Mouse (Mus musculus) frontal cortex, postnatal 14 days (tissue): ENCODE measurements around the gene Gm30191.
A peak's percentile ranks its signal among the peaks of the same experiment; 100 is the strongest.
"Not testable (repeated sequence)": the region's sequence is repeated elsewhere in the genome, so short reads cannot be mapped to it uniquely, and the experiment has no call there.

Experiments used
- DNase-seq, 2 experiments: peaks; one replicate each; pipeline ENCODE4 v3.0.0; 2022; ENCODE audit warnings: low spot score in 2 of 2

The Gm30191 gene

GRCm38 (mm10) chr4:134251241-134252130 lies 4.8 kb downstream of the Gm30191 start:
- DNase-seq: peak in 1 of 2 experiments; percentile 34

- DNase-seq: no peak
These were observed 5.6 kb downstream of the Gm30191 start for GRCm38 (mm10) chr4:134252131-134252910.

GRCm38 (mm10) chr4:134252911-134253721 lies 6.4 kb downstream of the Gm30191 start:
- no peak for DNase-seq

GRCm38 (mm10) chr4:134253722-134254324 lies 7.1 kb downstream of the Gm30191 start, which contains the start of gene Grrp1:
Grrp1 (minus strand) TSS chr4:134254106.
- DNase-seq: no peak

- DNase-seq: no peak
These were observed 8.1 kb downstream of the Gm30191 start for GRCm38 (mm10) chr4:134254835-134255234.

GRCm38 (mm10) chr4:134255854-134256253 lies 9.1 kb downstream of the Gm30191 start:
- DNase-seq: no peak

GRCm38 (mm10) chr4:134256407-134257197 lies 9.9 kb downstream of the Gm30191 start:
- DNase-seq: no peak

- DNase-seq: no peak
These were observed 10.7 kb downstream of the Gm30191 start for GRCm38 (mm10) chr4:134257198-134258009.

GRCm38 (mm10) chr4:134258354-134258753 lies 11.6 kb downstream of the Gm30191 start:
- no peak for DNase-seq

GRCm38 (mm10) chr4:134263191-134263590 lies 16.5 kb downstream of the Gm30191 start:
- no peak for DNase-seq

GRCm38 (mm10) chr4:134265860-134266585 lies 19.3 kb downstream of the Gm30191 start:
- DNase-seq: no peak

- DNase-seq: no peak
These were observed 21.4 kb downstream of the Gm30191 start for GRCm38 (mm10) chr4:134268102-134268655.

GRCm38 (mm10) chr4:134269622-134270021 lies 22.9 kb downstream of the Gm30191 start:
- not testable (repeated sequence) for DNase-seq

- DNase-seq: no peak
These were observed 25.2 kb downstream of the Gm30191 start for GRCm38 (mm10) chr4:134271979-134272378.

GRCm38 (mm10) chr4:134272731-134273416 lies 26.1 kb downstream of the Gm30191 start:
- no peak for DNase-seq

- no peak for DNase-seq
These were observed 26.9 kb downstream of the Gm30191 start for GRCm38 (mm10) chr4:134273417-134274345.

GRCm38 (mm10) chr4:134284942-134285341 lies 38.2 kb downstream of the Gm30191 start:
- no peak for DNase-seq
